Mouse (Mus musculus): Measurements from ENCODE around the gene C1ql4. TPM values are rescaled to one million over a fixed set of nuclear protein-coding genes. Genes with fewer than 3 reads are reported as not detected.
A peak's percentile ranks its signal among the peaks of the same experiment; 100 is the strongest.

Gene C1ql4
- not detected in 2 replicates for polyA plus RNA-seq (2015; fragmentation: Nextera tagmentation; extraction: Ambion mirVana)

DNA sequence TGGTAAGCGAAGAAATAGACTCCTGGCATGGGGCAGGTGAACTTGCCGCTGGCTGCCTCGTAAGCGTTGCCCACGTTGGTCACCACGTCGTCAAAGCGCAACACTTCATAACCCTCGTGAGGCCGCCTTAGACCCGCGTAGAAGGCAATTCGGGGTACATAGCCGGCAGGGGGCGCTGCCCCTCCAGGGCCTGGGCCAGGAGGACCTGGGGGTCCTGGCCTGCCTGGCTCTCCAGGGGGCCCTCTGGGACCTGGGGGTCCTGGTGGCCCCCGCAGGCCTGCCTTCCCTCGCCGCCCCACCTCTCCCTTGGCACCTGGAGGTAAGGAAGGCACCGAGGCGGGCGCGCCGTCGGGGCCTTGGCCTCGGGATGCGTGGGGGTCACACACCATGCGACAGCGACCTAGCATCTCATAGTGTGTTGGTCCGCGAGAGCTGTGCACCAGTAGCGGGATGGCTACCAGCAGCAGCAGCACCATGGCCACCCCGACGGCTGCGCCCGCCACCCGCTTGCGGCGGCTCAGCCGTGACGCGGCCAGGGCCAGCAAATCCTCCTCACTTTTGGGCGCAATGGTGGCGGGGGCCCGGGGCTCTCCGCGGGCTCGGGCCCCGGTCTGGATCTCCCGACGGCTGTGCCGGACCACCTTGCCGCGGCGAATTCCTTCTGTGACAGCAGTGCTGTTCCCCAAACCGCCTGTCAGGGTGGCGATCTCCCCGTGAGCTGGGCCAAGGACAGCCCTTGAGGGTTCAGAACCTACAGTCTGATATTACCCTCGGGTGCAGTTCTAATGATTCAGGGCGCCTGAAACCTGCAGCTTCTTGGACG is at the start of gene C1ql4:
Gene C1ql4 (minus strand): TSS at position 565 of the 823 bp plus-strand sequence.
- Histone ChIP-seq H3K4me3 (peak within 1 kb of the TSS; percentile 22), H3K27ac (no peak within 1 kb of the TSS), H3K27me3 (peaks cover 89% of the 10 kb centered on the region), H3K9ac (no peak within 1 kb of the TSS), H3K4me1 (peaks cover 18% of the 10 kb centered on the region), H3K36me3 (peaks cover 8% of the 10 kb centered on the region), H3K9me3 (no peaks in the 10 kb centered on the region), H3K4me2 (peak within 1 kb of the TSS; percentile 44)
- WGBS = 8% methylated on average over 54 of the region's 60 CpGs
- ATAC-seq (ENCODE audit: borderline replicate concordance, extremely low read depth, low FRiP score, low TSS enrichment) = no peak

DNA sequence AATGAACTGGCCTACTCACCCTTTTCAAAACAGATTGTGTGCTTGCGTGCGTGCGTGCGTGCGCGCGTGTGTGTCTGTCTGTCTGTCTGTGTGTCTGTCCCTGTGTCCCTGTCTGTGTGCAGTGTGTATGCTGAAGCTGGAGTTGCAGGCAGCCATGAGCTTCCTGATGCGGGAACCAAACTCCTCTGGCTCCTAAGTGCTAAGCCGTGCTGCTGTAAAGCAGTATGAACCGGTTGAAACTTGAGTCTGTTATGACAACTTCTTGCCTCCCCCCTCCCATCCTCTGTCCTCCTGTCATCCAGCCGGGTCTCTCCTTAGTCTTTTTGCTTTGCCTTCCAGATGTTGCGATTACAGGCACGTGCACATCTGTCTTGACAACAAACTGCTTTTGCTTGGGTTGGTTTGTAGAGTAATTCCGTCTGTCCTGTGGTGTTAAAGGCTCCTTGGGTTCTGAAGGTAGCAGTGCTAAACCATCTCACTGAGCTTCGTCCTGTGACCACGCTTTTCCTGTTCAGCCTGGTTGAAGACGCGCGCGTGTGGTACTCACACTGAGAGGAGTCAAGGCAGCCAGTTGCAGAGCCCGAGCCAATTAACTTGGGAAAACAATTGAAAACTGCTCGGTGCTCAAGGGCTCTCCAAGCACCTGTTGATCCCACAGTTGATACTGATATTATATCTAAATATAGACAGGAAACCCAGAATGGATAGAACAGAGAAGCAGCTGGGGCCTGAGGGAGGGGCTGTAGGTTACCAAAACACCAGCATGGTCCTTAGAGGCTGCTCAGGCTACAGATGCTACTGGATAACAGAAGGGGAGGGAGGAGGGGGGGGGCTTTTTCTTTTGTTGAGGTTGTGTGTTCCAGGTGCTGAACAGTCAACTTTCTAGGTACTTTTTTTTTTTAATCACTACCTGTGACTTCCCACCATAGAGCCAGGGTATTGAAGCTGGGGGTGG is 42.6 kb upstream of the C1ql4 start:
- Histone ChIP-seq H3K27ac (no peak overlapping the region; the same call in 1 of the 2 replicates), H3K9ac (no peak overlapping the region), H3K9me3 (no peaks in the 10 kb centered on the region), H3K4me3 (no peak overlapping the region), H3K4me2 (no peak overlapping the region), H3K36me3 (no peaks in the 10 kb centered on the region), H3K27me3 (no peaks in the 10 kb centered on the region), H3K4me1 (peaks cover 34% of the 10 kb centered on the region)
- WGBS = 57% methylated on average over 22 of the region's 22 CpGs
- ATAC-seq (ENCODE audit: borderline replicate concordance, extremely low read depth, low FRiP score, low TSS enrichment) = no peak

DNA sequence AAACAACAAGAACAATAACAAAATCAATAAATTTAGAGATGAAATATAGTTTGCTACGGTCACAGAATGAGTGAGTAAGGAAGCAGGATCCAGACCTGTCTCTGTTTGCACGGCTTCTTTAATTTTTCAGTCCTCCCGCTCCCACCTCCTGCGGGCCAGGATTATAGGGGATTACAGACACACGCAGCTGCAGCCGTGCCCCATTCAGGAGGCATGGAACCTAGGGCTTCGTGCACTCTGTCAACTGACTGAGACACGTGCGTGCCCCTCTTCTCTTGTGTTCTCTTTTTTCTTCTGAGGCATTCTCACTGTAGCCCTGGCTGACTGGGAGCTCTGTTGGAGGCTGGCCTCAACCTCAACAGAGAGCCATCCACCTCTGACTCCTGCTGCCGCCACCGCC is 41.8 kb upstream of the C1ql4 start:
- Histone ChIP-seq H3K4me3 (no peak overlapping the region), H3K27me3 (no peaks in the 10 kb centered on the region), H3K4me2 (no peak overlapping the region), H3K36me3 (no peaks in the 10 kb centered on the region), H3K27ac (no peak overlapping the region; the same call in 1 of the 2 replicates), H3K9ac (no peak overlapping the region), H3K9me3 (no peaks in the 10 kb centered on the region), H3K4me1 (peaks cover 34% of the 10 kb centered on the region)
- ATAC-seq (ENCODE audit: borderline replicate concordance, extremely low read depth, low FRiP score, low TSS enrichment) = no peak
- 74% methylated on average over 11 of the region's 11 CpGs for WGBS

DNA sequence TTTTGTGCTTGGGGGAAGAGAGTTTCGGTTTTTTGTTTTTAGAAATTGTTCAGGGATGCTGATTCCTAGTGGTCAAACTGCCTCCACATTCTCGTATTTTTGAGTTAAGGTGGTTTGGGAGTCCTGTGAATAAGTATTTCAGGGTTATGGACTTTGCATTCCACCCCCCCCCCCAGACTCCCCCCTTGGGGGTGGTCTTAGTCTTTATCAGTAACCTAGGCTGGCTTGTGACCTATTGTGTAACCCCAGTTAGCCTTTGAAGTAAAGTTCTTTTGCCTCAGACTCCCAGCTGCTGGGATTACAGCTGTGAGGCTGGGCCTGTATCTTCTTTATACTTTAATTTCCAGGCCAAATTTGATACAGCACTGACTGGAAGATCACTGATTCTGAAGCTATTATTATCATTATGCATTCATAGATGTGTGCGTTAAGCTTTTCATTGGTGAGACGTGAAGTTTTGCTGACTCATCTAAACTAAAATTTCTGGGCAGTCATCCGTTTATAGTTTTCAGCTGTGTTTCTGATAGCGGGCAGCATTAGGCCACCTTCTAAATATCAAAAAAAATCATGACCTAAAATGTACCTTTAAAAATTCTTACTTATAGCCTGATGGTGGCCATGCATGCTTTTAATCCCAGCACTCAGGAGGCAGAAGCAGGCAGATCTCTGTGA is 40.4 kb upstream of the C1ql4 start:
- 62% methylated on average over 6 of the region's 6 CpGs for WGBS
- peak overlapping the region; percentile 90 for H3K4me3 ChIP-seq
- no peak for ATAC-seq (ENCODE audit: borderline replicate concordance, extremely low read depth, low FRiP score, low TSS enrichment)
- peak overlapping the region; percentile 82 for H3K4me2 ChIP-seq
- peaks cover 34% of the 10 kb centered on the region for H3K4me1 ChIP-seq
- H3K9ac ChIP-seq = peak overlapping the region; percentile 93; the same call in 1 of the 2 replicates
- no peaks in the 10 kb centered on the region for H3K36me3 ChIP-seq
- no peaks in the 10 kb centered on the region for H3K9me3 ChIP-seq
- H3K27ac ChIP-seq = no peak overlapping the region
- no peaks in the 10 kb centered on the region for H3K27me3 ChIP-seq

DNA sequence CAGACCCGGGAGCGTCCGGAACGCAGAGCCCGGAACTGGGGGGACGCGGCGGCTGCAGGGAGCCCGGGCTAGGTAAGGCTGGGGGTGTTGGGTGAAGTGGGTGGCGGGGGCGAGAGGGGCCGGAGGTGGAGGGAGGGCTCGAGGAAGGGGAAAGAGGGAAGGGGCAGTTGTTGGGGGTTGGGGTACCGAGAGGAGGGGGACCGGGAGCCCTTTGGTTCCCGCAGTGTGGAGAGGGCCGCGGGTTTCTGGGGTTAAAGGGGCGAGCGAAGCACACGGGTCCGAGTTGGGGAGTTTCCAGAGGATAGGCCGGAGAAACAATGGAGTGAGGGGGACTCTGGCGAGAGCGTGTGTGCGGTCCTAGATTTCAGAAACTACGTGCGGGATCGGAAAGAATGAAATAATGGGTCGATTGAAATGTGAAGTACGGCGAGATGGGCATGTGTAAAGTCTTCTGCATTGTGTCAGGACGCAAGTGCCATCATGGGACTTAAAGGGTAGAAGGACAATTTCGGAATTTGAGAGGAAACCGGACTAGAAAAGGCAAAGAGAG is 39.3 kb upstream of the C1ql4 start:
- peak overlapping the region; percentile 96 for H3K27ac ChIP-seq
- H3K4me2 ChIP-seq = peak overlapping the region; percentile 82
- ATAC-seq (ENCODE audit: borderline replicate concordance, extremely low read depth, low FRiP score, low TSS enrichment) = peak; percentile 29
- no peaks in the 10 kb centered on the region for H3K36me3 ChIP-seq
- H3K9ac ChIP-seq = peak overlapping the region; percentile 93
- peak overlapping the region; percentile 90 for H3K4me3 ChIP-seq
- H3K9me3 ChIP-seq = no peaks in the 10 kb centered on the region
- no peaks in the 10 kb centered on the region for H3K27me3 ChIP-seq
- peaks cover 34% of the 10 kb centered on the region for H3K4me1 ChIP-seq
- WGBS = under 1% methylated on average over 35 of the region's 35 CpGs

DNA sequence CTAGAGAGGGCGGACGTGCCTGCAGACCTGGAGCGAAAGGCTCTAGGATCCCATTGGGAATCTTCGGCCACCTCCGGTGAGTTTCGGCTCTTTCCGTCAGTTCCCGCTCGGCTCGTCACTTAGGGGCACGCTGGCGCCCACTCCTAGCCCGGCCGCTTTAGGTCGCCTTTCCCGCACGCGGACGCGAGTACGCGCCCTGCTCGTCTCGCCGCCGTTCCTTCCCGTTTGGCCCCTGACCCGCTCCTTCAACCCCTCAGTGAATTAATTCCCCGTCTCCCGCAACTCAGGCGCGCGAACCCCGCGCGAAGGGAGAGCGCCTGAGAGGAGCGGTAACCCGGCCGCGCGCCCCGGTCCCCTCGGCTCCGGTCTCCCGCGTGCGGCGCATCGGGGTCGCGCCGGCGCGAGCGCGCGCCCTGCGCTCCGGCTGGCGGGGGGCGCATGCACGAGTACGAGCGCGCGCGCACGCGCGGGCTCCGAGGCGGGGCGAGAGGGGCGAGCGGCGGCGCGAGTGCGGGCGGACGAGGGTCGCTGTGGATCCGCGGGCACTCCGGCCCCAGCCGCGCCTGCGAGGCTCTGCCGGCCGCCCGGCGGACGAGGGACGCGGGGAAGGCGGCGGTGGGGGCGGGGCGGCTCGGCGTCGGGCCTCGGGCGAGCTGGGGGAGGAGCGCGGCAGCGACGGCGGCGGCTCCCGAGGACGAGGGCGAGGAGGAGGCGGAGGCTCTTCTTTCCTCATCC is 38.6 kb upstream of the C1ql4 start:
- H3K9me3 ChIP-seq = no peaks in the 10 kb centered on the region
- peak overlapping the region; percentile 82 for H3K4me2 ChIP-seq
- H3K27me3 ChIP-seq = no peaks in the 10 kb centered on the region
- peak overlapping the region; percentile 90 for H3K4me3 ChIP-seq
- peaks cover 34% of the 10 kb centered on the region for H3K4me1 ChIP-seq
- no peaks in the 10 kb centered on the region for H3K36me3 ChIP-seq
- peak; percentile 87 for ATAC-seq (ENCODE audit: borderline replicate concordance, extremely low read depth, low FRiP score, low TSS enrichment)
- under 1% methylated on average over 111 of the region's 115 CpGs for WGBS
- H3K27ac ChIP-seq = peak overlapping the region; percentile 96
- peak overlapping the region; percentile 93 for H3K9ac ChIP-seq

DNA sequence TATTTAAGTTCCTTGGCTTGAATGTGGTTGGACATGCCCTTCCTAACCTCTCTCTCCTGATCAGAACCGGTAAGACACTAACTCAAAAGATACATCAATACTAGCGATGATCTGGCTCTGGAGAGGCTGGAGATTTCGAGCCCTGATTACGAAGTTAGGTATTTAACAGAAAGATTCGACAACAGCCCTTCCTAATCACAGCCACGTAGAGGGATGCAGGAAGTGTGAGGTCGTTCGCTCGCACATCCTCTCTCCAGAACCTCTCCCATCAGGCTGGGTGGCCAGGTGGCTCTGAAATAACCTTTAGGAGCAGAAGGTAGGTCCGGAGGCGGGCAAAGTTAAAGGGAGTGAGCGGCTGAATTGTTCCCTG is 38.1 kb upstream of the C1ql4 start, which contains the start of gene Spats2:
Gene Spats2 (plus strand): TSS at position 206 of the 370 bp plus-strand sequence.
- no peaks in the 10 kb centered on the region for H3K27me3 ChIP-seq
- H3K36me3 ChIP-seq = no peaks in the 10 kb centered on the region
- peak within 1 kb of the TSS; percentile 82 for H3K4me2 ChIP-seq
- peaks cover 33% of the 10 kb centered on the region for H3K4me1 ChIP-seq
- under 1% methylated on average over 12 of the region's 12 CpGs for WGBS
- peak within 1 kb of the TSS; percentile 93 for H3K9ac ChIP-seq
- H3K4me3 ChIP-seq = peak within 1 kb of the TSS; percentile 90
- peak within 1 kb of the TSS; percentile 96 for H3K27ac ChIP-seq
- no peak for ATAC-seq (ENCODE audit: borderline replicate concordance, extremely low read depth, low FRiP score, low TSS enrichment)
- H3K9me3 ChIP-seq = no peaks in the 10 kb centered on the region

DNA sequence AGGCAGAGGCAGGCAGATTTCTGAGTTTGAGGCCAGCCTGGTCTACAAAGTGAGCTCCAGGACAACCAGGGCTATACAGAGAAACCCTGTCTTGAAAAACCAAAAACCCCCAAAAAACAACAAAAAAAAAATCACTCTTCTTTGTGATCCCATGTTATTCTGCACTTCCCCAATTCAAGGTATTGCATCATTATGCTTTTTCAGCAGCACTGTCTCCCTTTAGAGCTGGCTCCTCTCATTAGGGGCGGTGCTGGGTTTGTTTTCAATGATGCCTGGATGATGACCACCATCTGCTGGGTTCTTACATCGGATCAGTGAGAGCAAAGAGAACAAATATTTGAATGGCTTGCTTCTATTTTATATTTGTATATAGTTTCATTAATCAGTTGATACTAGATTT is 35.0 kb upstream of the C1ql4 start:
- peaks cover 9% of the 10 kb centered on the region for H3K4me1 ChIP-seq
- H3K36me3 ChIP-seq = no peaks in the 10 kb centered on the region
- H3K27ac ChIP-seq = no peak overlapping the region
- H3K27me3 ChIP-seq = no peaks in the 10 kb centered on the region
- ATAC-seq (ENCODE audit: borderline replicate concordance, extremely low read depth, low FRiP score, low TSS enrichment) = no peak
- H3K9me3 ChIP-seq = no peaks in the 10 kb centered on the region
- 70% methylated on average over 2 of the region's 2 CpGs for WGBS
- H3K9ac ChIP-seq = no peak overlapping the region
- no peak overlapping the region for H3K4me3 ChIP-seq
- no peak overlapping the region for H3K4me2 ChIP-seq

DNA sequence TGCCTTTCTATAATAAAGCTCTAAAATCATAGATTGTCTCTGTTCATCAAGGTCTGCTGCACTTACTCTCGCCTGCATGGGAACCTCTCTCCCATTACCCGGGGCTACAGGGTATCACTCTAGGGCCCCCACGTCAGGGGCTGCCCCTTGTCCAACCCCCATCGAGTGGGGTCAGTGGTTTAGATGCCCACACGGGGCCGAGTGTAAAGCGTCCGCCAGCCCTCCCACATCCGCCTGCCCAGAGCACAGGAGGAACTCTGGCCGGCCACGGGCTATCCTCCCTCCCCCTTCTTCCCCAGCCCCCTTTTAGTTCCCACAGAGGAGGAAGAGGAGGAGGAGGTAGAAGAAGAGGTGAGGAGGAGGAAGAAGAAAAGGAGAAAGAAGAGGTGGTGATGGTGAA is 33.2 kb upstream of the C1ql4 start:
- H3K36me3 ChIP-seq = no peaks in the 10 kb centered on the region
- no peak overlapping the region for H3K4me2 ChIP-seq
- no peaks in the 10 kb centered on the region for H3K27me3 ChIP-seq
- no peak overlapping the region for H3K27ac ChIP-seq
- H3K9me3 ChIP-seq = no peaks in the 10 kb centered on the region
- H3K4me1 ChIP-seq = peaks cover 6% of the 10 kb centered on the region
- no peak overlapping the region for H3K9ac ChIP-seq
- H3K4me3 ChIP-seq = no peak overlapping the region
- ATAC-seq (ENCODE audit: borderline replicate concordance, extremely low read depth, low FRiP score, low TSS enrichment) = no peak
- WGBS = 6% methylated on average over 11 of the region's 11 CpGs

DNA sequence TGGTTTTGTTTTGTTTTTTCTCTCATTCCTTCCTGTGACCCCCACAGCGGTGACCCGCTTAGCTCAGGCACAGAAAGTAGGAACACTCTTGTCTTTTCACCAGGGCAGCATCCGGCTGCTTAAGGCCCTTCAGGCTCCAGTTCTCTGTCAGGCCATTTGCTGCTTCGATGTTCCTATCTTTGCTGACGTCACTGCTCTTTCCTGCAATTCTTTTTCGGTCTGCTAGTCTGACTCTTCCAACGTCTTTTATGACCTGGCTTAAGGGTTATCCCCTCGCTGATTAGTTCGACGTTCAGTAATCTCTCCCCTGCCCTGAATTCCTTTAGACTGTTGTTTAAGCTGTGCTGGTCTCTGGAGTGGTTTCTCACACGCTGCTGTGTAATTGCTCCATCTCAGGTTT is 28.9 kb upstream of the C1ql4 start:
- Histone ChIP-seq H3K9ac (no peak overlapping the region), H3K4me1 (no peaks in the 10 kb centered on the region), H3K27ac (no peak overlapping the region), H3K9me3 (no peaks in the 10 kb centered on the region), H3K36me3 (no peaks in the 10 kb centered on the region), H3K4me2 (no peak overlapping the region), H3K27me3 (no peaks in the 10 kb centered on the region), H3K4me3 (no peak overlapping the region)
- ATAC-seq (ENCODE audit: borderline replicate concordance, extremely low read depth, low FRiP score, low TSS enrichment) = no peak
- WGBS = 49% methylated on average over 11 of the region's 11 CpGs

DNA sequence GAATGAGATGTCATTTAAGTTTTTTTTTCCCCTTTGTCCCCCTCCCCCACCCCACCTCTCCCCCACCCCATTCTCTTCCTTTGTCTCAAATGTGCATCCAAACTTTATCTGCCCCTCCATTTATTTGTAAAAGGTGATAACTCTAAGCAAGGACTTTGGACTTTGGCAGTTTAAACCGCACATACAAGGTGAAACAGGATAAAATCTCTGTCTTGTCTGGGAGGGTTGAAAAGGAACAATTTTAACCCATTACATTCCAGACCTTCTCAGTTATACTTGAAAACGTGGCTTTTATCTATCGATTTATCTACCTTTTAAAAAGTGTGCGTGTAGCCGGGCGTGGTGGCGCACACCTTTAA is 27.4 kb upstream of the C1ql4 start:
- no peaks in the 10 kb centered on the region for H3K4me1 ChIP-seq
- WGBS = 78% methylated on average over 7 of the region's 7 CpGs
- no peaks in the 10 kb centered on the region for H3K36me3 ChIP-seq
- H3K9me3 ChIP-seq = no peaks in the 10 kb centered on the region
- no peak overlapping the region for H3K4me3 ChIP-seq
- no peak overlapping the region for H3K4me2 ChIP-seq
- no peak overlapping the region for H3K9ac ChIP-seq
- H3K27ac ChIP-seq = no peak overlapping the region
- no peak for ATAC-seq (ENCODE audit: borderline replicate concordance, extremely low read depth, low FRiP score, low TSS enrichment)
- H3K27me3 ChIP-seq = no peaks in the 10 kb centered on the region
